Mouse (Mus musculus): ENCODE results near the gene Cdc14a.

The Cdc14a gene

DNA sequence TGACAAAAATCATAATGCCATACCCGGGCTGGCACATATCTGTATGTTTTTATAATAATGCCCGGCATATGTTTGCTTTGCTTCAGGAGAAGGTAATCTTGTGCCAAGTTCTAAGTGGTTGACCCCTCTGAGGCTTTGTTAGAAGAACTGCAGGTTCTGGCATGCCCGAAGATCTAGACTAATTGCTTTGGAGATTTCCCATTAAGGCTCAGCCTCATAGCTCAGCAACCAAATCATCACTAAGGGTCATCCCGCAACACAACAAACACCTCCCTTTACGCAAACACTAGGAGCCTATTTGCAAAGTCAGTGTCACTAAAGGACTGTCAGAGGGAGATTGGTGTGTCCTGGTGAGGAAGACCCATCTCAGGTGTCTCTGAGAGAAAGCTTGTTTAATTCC lies 62.7 kb downstream of the Cdc14a start:
- no peak for TF ChIP-seq GATA4 (IDR thresholded peaks at IDR 0.05; ENCODE audit: insufficient replicate concordance, low read length)

DNA sequence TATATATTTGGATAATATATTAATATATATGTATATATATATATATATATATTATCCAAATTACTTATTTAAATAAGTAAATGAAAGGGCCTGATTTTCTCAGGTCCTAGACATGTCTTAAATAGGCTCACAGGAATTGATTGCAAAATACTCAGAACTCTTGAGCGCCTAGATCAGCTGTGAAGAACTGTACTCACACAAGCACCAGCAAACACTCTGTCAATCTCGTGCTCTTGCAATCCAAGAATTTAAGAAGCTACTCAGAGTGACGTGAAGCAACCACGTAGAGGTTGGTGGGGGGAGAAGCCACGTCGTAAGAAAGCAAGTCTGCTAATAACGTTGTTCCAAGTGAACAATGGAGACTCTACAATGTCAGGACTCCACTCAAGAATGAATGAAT lies 66.0 kb downstream of the Cdc14a start:
- no peak for TF ChIP-seq GATA4 (IDR thresholded peaks at IDR 0.05; ENCODE audit: insufficient replicate concordance, low read length)

DNA sequence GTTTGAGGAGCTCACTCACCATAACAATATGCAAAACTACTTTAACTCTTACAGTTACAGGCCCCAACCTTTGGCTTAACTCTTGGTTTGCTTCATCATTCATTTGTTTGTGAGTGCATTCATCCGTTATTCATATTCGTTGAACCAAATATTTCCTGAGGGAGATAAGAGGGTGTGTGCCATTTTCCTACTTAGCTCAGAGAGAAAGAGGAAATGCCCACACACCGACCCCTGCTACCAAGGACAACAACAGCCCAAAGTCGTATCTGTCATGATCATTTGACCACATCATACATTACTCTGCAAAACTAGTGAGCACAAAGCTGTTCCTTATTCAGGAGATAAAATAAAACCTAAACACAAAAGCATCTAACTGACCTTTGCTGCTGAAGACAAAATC lies 66.7 kb downstream of the Cdc14a start:
- no peak for TF ChIP-seq GATA4 (IDR thresholded peaks at IDR 0.05; ENCODE audit: insufficient replicate concordance, low read length)

DNA sequence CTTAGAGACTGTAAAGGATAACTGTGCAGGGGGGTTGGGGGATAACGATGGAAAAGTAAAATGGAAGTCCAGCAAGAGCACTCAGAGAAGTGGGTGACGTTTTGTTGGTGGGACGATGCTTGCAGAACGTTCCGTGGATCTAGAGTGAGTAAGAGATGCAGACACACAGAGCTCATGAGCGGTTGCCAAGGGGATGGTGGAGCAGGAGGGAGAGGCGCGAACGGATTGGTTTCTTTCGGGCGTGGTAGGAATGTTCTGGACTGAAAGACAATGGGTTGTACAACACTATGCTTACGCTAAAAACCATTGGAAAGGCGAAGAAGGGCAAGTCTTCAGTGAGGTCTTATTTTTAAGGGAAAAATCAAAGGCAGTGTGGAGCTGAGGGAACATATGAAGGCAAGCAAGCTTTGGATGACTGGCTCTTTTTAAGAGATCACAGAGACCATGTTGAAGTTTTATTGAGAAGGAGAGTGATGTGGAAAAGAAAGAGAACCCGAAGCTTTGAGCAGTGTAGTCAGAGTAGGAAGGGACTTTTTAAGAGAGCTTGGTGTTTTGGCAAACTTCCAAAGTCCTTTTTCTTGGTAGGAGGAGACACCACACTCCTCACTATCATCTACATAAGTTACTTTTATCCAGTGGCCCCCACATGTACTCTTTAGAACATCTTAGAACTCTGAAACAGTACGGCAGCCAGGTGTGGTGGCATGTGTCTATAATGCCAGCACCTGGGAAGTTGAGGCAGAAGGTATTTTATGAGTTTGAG lies 68.6 kb downstream of the Cdc14a start:
- TF ChIP-seq GATA4 (IDR thresholded peaks at IDR 0.05; ENCODE audit: insufficient replicate concordance, low read length): no peak

DNA sequence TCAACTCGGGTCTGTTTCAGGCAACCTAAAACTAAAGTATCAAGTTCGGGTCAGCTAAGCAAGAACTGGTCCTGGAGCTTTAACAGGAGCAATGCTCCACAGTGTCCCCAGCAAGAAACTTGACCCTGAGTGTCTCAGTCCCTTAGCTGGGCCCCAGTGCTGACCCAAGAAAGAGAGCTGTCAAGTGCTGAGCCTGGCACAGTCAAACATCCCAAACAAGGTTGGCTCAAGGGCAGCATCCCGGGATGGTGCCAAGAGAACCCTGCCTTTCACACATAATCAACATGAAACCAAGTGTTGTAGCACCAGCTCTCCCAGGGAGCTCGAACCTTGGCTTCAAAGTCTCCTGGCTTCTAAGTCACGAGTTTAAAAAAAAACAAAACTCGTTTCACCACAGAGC lies 71.3 kb downstream of the Cdc14a start:
- TF ChIP-seq GATA4 (IDR thresholded peaks at IDR 0.05; ENCODE audit: insufficient replicate concordance, low read length): no peak

DNA sequence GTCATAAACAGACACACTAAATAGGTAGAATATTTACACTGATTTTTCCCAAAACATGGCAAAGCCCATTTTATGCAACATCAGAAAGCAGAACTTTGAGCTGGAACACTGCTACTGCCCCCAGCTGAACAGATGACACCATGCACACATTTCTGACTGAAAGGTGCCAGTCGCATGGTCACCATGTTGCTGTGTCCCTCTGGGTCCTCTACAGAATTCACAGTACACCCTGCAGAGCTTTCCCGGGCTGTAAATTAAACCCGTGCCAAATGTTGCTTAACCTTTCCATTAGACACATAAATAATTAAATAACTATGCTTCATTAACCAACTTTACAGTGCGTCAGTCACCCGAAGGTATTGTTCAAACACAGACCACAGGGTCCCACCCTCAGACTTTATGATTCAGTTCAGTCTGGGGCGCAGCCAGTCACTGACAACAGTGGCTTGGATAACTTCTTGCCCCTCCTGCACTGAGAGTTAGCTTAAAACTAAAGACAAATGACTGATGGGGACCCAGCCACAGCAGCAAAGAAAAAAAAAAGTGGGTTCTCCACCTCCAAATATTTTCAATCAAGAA lies 73.4 kb downstream of the Cdc14a start:
- TF ChIP-seq GATA4 (IDR thresholded peaks at IDR 0.05; ENCODE audit: insufficient replicate concordance, low read length): no peak

DNA sequence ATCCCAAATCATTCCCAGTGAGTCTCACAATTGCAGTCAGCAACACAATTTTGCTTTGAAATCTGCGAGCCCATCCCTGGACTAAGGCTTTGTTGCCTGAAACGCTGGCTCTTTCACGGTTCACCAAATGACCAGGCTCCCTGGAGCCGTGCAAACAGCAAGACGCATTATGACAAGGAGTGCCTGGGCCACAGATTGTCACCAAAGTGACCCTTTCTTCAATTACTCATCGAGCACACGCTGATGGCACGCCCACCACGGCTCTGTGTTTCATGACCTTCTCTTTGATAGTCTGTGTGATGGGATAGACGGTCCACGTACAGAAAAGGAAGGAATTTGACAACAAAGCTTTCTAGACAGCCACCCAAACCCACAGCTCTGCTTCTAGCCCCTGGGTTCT lies 78.6 kb downstream of the Cdc14a start:
- no peak for TF ChIP-seq GATA4 (IDR thresholded peaks at IDR 0.05; ENCODE audit: insufficient replicate concordance, low read length)

DNA sequence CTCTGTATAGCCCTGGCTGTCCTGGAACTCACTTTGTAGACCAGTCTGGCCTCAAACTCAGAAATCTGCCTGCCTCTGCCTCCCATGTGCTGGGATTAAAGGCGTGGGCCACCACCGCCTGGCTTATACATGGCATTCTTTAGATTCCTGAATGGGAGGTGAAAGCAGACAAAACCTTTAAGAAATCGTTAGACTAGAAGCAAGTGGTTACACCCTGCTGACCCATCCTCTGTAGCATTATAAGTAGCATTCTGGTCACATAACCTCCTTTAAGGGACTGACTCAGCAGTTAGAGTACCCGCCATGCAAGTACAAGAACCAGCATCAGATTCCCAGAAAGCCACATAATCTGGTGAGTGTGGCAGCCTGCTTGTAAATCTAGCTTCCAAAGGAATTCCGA lies 81.6 kb downstream of the Cdc14a start:
- no peak for TF ChIP-seq GATA4 (IDR thresholded peaks at IDR 0.05; ENCODE audit: insufficient replicate concordance, low read length)

DNA sequence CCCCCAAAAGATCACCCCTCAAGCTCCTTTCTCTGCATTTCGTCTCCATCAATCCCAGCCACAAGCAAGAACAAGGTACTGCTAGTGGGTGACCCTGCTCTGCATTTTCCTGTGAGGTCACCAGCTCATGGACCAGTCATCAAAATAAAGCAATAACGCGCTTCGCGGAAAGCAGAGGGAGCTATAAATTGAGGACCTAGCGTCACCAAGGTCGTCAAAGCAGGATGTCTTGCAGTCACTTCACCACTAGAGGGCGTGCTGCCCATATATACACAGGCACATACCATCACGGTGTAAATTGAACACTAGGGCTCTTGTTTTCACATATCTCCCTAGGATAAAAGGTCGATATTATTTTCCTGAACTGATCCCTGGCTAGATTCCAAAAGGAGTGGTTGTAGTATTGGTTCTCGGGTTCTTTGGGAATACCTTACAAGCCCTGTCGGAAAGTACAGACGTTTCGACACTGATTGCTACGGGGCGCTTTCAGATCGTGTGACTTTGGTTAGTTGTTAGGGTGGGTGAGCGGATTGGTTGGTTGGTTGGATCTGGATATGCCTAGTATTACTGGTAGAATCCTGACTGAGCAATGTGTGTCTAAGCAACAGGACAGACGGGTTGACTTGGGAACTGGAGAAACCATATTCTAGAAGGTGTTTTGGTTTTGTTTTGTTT lies 82.7 kb downstream of the Cdc14a start:
- no peak for TF ChIP-seq GATA4 (IDR thresholded peaks at IDR 0.05; ENCODE audit: insufficient replicate concordance, low read length)

DNA sequence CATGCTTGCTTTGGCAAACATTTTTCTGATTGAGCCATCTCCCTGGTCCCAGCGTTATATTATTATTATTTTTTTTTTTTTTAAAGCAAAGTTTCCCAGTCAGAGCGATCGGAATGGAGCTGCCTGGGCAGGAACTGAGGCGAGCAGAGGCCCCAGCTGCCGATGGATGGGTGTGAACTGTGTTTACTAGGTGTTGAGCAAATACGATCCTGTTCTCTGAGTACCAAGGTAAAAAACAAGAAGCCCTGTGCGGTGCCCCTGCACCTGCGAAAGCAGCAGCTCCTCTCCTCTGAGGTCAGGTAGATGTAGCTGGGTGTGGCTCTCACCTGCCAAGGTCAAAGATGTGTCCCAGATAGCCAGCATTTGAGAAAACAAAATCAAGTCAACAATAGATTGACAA lies 83.6 kb downstream of the Cdc14a start:
- TF ChIP-seq GATA4 (IDR thresholded peaks at IDR 0.05; ENCODE audit: insufficient replicate concordance, low read length): no peak

DNA sequence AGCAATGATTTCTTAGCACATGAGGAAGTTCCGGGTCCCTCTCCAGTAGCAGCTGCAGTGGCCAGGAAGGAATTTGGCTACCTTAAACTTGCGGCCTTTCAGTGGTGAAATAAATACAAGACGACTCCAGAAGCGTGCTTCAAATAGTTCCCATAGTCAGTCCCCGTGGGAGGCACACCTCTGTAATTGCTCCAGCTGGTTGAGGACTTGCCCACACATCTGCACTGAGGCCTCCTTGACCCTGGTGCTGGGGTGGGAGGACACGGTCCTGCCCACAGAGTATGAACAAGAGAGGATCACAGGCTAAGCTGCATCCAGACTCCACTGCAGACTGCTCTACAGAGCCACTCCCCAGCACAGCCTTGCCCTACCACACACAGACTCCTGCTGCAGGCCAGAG lies 85.2 kb downstream of the Cdc14a start:
- TF ChIP-seq GATA4 (IDR thresholded peaks at IDR 0.05; ENCODE audit: insufficient replicate concordance, low read length): no peak

DNA sequence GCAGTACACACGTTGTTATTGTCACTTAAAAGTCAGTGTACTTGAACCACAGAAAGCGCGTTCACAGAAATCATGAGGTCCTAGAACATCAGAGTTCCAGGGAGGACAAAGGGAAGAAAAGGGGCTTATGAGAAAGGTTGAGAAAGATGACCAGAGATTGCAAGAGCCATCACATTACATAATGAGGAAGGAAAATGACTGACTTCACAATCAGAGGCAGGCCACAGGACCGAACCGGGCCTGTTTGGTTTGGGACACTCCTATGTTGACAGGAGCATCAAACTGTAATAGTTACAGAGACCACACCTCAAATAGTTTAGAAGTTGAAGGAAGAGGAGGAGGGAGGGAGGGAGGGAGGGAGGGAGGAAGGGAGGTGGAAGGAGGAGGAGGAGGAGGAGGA lies 86.0 kb downstream of the Cdc14a start:
- TF ChIP-seq GATA4 (IDR thresholded peaks at IDR 0.05; ENCODE audit: insufficient replicate concordance, low read length): no peak

DNA sequence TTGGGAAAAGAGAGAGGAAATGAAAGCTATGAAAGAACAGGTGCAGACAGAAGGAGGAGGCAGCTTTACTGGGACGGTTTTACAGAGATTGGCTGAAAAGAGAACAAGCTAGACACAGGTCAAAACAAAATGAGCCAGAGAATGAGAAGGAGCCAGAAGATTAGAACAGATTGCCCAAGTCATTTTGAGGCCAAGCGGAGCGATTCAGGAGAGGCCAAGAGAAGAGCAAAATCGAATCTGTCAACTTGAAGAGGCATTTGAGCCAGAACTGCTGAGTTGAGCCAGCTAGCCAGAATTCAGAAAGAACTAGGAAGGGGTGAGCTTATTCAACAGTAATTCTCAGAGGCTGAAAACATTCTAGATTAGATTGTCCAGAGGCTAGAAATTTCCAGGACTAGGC lies 88.8 kb downstream of the Cdc14a start:
- TF ChIP-seq GATA4 (IDR thresholded peaks at IDR 0.05; ENCODE audit: insufficient replicate concordance, low read length): no peak

DNA sequence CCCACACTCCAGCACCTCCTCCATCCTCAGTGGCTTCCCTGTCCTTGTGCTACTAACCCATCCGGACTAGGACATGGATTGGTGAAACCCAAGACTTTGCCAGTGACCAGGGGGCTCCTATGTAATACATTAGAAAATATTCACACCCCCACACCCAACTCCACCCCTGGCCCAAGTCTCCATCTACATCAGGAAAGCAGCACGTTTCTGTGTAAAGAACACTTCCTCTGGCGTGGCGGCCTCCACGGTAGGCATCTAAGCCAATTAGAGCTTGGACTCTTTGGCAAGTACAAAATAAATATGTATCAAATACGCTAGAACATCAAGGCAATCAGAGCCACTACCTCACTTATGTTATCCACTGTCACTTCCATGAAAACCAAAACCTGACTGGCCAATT lies 90.1 kb downstream of the Cdc14a start:
- no peak for TF ChIP-seq GATA4 (IDR thresholded peaks at IDR 0.05; ENCODE audit: insufficient replicate concordance, low read length)

DNA sequence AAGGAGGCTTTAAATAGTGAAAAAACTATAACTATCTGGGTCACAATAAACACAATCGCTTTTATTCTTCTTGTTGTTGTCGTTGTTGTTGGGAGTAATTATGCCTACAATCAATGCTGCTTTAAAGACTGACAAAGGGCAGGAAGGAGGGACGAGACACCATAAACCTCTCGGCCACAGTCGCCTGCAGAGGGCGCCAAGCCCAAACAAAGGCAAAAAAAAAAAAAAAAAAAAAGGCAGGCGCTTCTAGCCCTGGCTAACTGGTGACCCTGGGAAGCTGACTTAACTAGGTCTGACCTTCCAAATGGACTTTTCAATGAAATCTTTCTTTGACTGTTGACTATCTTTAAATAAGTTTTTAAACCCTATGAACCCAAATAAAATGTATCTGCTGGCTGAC lies 90.6 kb downstream of the Cdc14a start:
- no peak for TF ChIP-seq GATA4 (IDR thresholded peaks at IDR 0.05; ENCODE audit: insufficient replicate concordance, low read length)

DNA sequence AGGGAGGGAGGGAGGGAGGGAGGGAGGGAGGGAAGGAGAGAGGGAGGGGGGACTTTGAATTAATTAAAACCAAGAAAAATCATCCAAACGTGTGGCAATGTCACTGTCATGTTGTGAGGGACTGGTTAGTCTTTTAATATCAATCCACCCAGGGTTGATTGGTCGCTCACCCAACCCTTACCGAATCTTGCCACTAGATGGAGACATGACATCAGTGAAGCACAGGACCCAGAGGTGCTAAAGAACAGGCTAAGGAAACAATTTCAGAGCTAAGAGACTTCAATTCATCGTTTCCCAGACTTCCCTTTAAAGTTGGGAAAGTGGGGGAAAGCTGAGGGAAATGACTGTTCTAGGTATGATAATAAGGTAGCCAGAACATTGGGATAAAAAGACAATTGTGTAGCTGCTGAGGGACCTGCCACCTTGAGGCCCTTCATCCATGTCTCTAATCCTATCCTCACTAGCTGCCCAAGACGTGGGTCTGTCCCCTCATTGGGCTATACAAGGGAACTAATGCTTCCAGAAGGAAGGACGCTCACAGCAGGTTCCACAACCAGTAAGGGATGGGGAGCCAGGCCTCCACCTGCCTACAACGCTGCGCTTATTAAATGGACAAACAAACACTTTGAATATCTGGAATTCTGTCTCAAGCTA lies 91.9 kb downstream of the Cdc14a start:
- TF ChIP-seq GATA4 (IDR thresholded peaks at IDR 0.05; ENCODE audit: insufficient replicate concordance, low read length): no peak
